Mouse (Mus musculus): ENCODE measurements at regions not wholly inside any gene's neighbourhood (a gene's known extent, or its start where the extent isn't known, plus 50 kb on each side); places are given as distances from the start of the nearest gene placed in this dataset.

DNA sequence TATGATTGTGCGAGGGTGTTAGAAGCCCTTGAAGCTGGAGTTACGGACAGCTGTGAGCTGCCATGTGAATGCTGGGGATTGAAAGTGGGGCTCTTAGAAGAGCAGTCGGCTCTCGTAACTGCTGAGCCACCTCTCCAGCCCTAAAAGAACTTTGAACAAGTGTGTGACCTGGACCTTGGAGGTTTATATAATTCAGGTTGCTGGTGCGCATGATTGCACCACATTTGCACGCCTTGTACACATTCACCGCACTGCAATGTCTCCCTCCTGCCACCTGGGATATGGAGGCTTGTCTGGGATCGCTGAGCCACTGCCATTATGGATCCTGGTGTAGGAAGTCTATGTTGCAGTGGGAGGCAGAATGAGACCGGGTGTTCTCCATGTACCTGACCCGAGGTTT is 73.6 kb upstream of the Sox4 start:
- H3K9ac ChIP-seq (ENCODE audit: low read depth, low read length, severe bottlenecking): no peak overlapping the region
- no peak for TF ChIP-seq POLR2A (IDR thresholded peaks at IDR 0.05; ENCODE audit: borderline replicate concordance, extremely low read depth, insufficient read depth, insufficient read length)
- 88% methylated on average over 10 of the region's 10 CpGs for WGBS

DNA sequence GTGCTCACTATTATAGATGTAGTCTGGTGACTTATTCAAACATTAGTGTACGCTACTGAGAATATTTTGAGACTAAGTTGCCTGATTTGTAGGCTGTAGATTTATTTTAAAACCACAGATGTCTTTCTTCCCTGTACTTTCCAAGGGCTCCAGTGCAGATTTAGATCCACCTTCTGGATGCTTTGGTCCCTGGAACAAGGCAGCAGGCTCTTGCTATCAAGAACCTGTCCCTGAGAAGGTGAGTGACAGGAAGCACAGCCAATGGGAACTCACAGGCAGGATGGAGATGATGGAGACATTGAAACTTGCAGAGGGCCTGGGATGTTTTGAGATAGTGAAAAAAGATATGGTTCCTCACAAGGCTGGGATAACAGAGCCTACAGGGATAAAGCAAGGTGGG is 70.0 kb upstream of the Sox4 start:
- Histone ChIP-seq H3K9ac (ENCODE audit: low read depth, low read length, severe bottlenecking) (no peak overlapping the region), H3K36me3 (ENCODE audit: control insufficient read depth, insufficient read depth, low read length) (no peaks in the 10 kb centered on the region), H3K27ac (replicated peaks; ENCODE audit: low read depth, low read length) (no peak overlapping the region), H3K4me1 (ENCODE audit: control insufficient read depth, insufficient read depth, low read length) (no peaks in the 10 kb centered on the region), H3K4me2 (replicated peaks; ENCODE audit: low read depth, low read length, severe bottlenecking) (no peak overlapping the region), H3K4me3 (replicated peaks; ENCODE audit: low read length) (no peak overlapping the region), H3K27me3 (ENCODE audit: control insufficient read depth, insufficient read depth, low read length) (no peaks in the 10 kb centered on the region), H3K9me3 (ENCODE audit: control insufficient read depth, low read length) (no peaks in the 10 kb centered on the region)
- WGBS: 85% methylated on average over 1 of the region's 1 CpGs
- TF ChIP-seq POLR2A (IDR thresholded peaks at IDR 0.05; ENCODE audit: borderline replicate concordance, extremely low read depth, insufficient read depth, insufficient read length): no peak
- ATAC-seq (ENCODE audit: low FRiP score, low read depth): no peak
- DNase-seq (ENCODE audit: low spot score): no peak

More for the DNA sequence above, 73.6 kb upstream of the Sox4 start:
- no peaks in the 10 kb centered on the region for H3K36me3 ChIP-seq (ENCODE audit: control insufficient read depth, insufficient read depth, low read length)
- no peak overlapping the region for H3K4me3 ChIP-seq (replicated peaks; ENCODE audit: low read length)
- H3K27ac ChIP-seq (replicated peaks; ENCODE audit: low read depth, low read length): no peak overlapping the region
- H3K9me3 ChIP-seq (ENCODE audit: control insufficient read depth, low read length): no peaks in the 10 kb centered on the region
- DNase-seq (ENCODE audit: low spot score) (no peak), ATAC-seq (ENCODE audit: low FRiP score, low read depth) (no peak)
- H3K27me3 ChIP-seq (ENCODE audit: control insufficient read depth, insufficient read depth, low read length): no peaks in the 10 kb centered on the region
- H3K4me2 ChIP-seq (replicated peaks; ENCODE audit: low read depth, low read length, severe bottlenecking): no peak overlapping the region
- H3K4me1 ChIP-seq (ENCODE audit: control insufficient read depth, insufficient read depth, low read length): no peaks in the 10 kb centered on the region

DNA sequence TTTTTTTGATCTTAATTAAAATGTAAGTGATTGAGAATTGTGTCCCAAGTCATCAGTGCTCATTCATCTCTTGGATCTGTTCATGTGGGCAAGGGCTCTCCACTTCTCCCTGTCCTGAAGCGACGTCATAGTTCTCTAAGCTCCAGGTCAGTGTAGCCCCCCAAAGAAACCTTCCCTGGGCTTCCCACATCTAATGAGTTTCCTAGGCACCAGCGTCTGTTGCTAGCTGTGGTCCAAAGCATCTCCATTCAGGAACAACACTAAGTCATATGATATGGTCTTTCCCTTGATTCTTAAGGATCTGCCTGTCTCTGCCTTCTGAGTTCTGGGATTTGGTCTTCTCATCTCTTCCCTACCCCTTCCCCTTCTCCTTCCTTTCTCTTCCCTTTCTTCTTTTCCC is 66.3 kb upstream of the Sox4 start:
- Histone ChIP-seq H3K4me2 (replicated peaks; ENCODE audit: low read depth, low read length, severe bottlenecking) (no peak overlapping the region), H3K4me3 (replicated peaks; ENCODE audit: low read length) (no peak overlapping the region), H3K36me3 (ENCODE audit: control insufficient read depth, insufficient read depth, low read length) (no peaks in the 10 kb centered on the region), H3K9me3 (ENCODE audit: control insufficient read depth, low read length) (no peaks in the 10 kb centered on the region), H3K27ac (replicated peaks; ENCODE audit: low read depth, low read length) (no peak overlapping the region), H3K27me3 (ENCODE audit: control insufficient read depth, insufficient read depth, low read length) (no peaks in the 10 kb centered on the region), H3K4me1 (ENCODE audit: control insufficient read depth, insufficient read depth, low read length) (no peaks in the 10 kb centered on the region), H3K9ac (ENCODE audit: low read depth, low read length, severe bottlenecking) (no peak overlapping the region)
- WGBS: 91% methylated on average over 3 of the region's 3 CpGs
- DNase-seq (ENCODE audit: low spot score): no peak
- no peak for ATAC-seq (ENCODE audit: low FRiP score, low read depth)
- TF ChIP-seq POLR2A (IDR thresholded peaks at IDR 0.05; ENCODE audit: borderline replicate concordance, extremely low read depth, insufficient read depth, insufficient read length): no peak

DNA sequence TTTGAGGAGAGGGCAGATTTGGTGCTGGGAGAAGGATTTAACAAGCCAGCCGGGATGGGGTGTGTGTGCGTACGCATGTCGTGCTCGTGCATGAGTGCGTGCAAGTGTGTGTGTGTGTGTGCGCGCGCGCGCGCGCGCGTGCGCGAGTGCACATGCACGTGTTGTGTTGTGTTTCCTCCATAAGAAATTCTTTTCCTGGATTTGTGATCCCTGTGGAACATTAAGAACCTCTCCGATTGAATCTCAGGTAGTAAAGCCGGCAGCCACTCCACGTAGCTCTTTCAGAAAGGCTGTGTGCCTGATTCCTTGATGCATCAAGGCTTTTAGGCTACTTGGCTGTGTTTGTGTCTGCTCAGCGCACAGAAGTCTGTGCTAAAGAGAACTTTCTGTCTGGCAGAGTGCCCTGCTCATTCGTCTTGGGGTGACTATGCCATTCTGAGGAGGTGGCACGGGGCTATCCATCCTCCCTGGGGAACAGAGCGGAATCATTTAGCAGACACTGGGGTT is 62.7 kb upstream of the Sox4 start:
- no peak for DNase-seq (ENCODE audit: low spot score)
- Histone ChIP-seq H3K9ac (ENCODE audit: low read depth, low read length, severe bottlenecking) (no peak overlapping the region), H3K4me1 (ENCODE audit: control insufficient read depth, insufficient read depth, low read length) (no peaks in the 10 kb centered on the region), H3K27ac (replicated peaks; ENCODE audit: low read depth, low read length) (no peak overlapping the region), H3K4me2 (replicated peaks; ENCODE audit: low read depth, low read length, severe bottlenecking) (peak overlapping the region; percentile 22; the same call in 1 of the 2 replicates), H3K36me3 (ENCODE audit: control insufficient read depth, insufficient read depth, low read length) (no peaks in the 10 kb centered on the region), H3K27me3 (ENCODE audit: control insufficient read depth, insufficient read depth, low read length) (no peaks in the 10 kb centered on the region), H3K4me3 (replicated peaks; ENCODE audit: low read length) (0 out of 2 replicates have a peak overlapping the region, but pooled peaks have one; percentile 7), H3K9me3 (ENCODE audit: control insufficient read depth, low read length) (no peaks in the 10 kb centered on the region)
- no peak for ATAC-seq (ENCODE audit: low FRiP score, low read depth)
- no peak for TF ChIP-seq POLR2A (IDR thresholded peaks at IDR 0.05; ENCODE audit: borderline replicate concordance, extremely low read depth, insufficient read depth, insufficient read length)
- 77% methylated on average over 25 of the region's 25 CpGs for WGBS

DNA sequence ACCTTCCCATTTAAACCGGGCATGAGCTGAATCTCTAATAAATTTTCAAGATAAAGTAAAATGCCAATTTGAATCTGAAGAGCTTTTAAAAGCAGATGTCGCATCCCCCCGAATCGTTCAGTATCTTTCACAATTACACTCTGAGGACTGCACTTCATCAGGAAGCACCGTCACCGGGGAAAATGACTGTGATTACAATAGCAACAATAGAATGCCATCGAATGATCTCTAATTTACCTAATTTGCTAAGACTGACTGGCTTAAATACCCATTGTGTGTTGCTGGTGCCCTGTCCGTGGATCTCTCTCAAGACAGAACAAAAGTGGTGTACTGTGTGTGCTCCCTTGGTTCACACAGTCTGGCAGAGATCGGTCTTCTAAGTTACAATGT is 62.1 kb upstream of the Sox4 start:
- ATAC-seq (ENCODE audit: low FRiP score, low read depth) (no peak), DNase-seq (ENCODE audit: low spot score) (no peak)
- no peak overlapping the region for H3K4me3 ChIP-seq (replicated peaks; ENCODE audit: low read length)
- no peak overlapping the region for H3K4me2 ChIP-seq (replicated peaks; ENCODE audit: low read depth, low read length, severe bottlenecking)
- H3K9ac ChIP-seq (ENCODE audit: low read depth, low read length, severe bottlenecking): no peak overlapping the region
- H3K4me1 ChIP-seq (ENCODE audit: control insufficient read depth, insufficient read depth, low read length): no peaks in the 10 kb centered on the region
- TF ChIP-seq POLR2A (IDR thresholded peaks at IDR 0.05; ENCODE audit: borderline replicate concordance, extremely low read depth, insufficient read depth, insufficient read length): no peak
- no peaks in the 10 kb centered on the region for H3K9me3 ChIP-seq (ENCODE audit: control insufficient read depth, low read length)
- H3K27ac ChIP-seq (replicated peaks; ENCODE audit: low read depth, low read length): no peak overlapping the region
- H3K27me3 ChIP-seq (ENCODE audit: control insufficient read depth, insufficient read depth, low read length): no peaks in the 10 kb centered on the region
- 72% methylated on average over 9 of the region's 9 CpGs for WGBS
- no peaks in the 10 kb centered on the region for H3K36me3 ChIP-seq (ENCODE audit: control insufficient read depth, insufficient read depth, low read length)

Measured in limb, embryonic 14.5 days (tissue).